Mouse (Mus musculus) neural tube, embryonic 12.5 days (tissue): ENCODE measurements at regions not wholly inside any gene's neighbourhood (a gene's known extent, or its start where the extent isn't known, plus 50 kb on each side); places are given as distances from the start of the nearest gene placed in this dataset.
"Not testable (repeated sequence)": the region's sequence is repeated elsewhere in the genome, so short reads cannot be mapped to it uniquely, and the experiment has no call there.

Experiments used
- ATAC-seq: fragments of 200-750 bp; cut with Nextera tagmentation; 2 replicates; pipeline ENCODE4 v1.8.0; 2017; ENCODE audit warnings: low read depth, mild to moderate bottlenecking, moderate TSS enrichment, moderate library complexity; ENCODE audit not compliant: low FRiP score
- H3K27ac ChIP-seq: fragments of 300-500 bp; sonication (generic); 2 replicates; pipeline ENCODE4 v1.5.1; 2016
- H3K27me3 ChIP-seq: fragments of 300-500 bp; sonication (generic); replicated peaks from 2 replicates; pipeline ENCODE4 v1.6.1; 2016; ENCODE audit warnings: mild to moderate bottlenecking
- H3K36me3 ChIP-seq: fragments of 300-500 bp; sonication (generic); 2 replicates; pipeline ENCODE4 v1.6.1; 2016; ENCODE audit warnings: mild to moderate bottlenecking
- H3K4me1 ChIP-seq: fragments of 300-500 bp; sonication (generic); 2 replicates; pipeline ENCODE4 v1.6.1; 2016
- H3K4me2 ChIP-seq: fragments of 300-500 bp; sonication (generic); replicated peaks from 2 replicates; pipeline ENCODE4 v1.6.1; 2016; ENCODE audit warnings: mild to moderate bottlenecking
- H3K4me3 ChIP-seq: fragments of 300-500 bp; sonication (generic); 2 replicates; pipeline ENCODE4 v1.5.1; 2016
- H3K9ac ChIP-seq: fragments of 300-500 bp; sonication (generic); 2 replicates; pipeline ENCODE4 v1.6.1; 2016; ENCODE audit warnings: mild to moderate bottlenecking
- H3K9me3 ChIP-seq: fragments of 300-500 bp; sonication (generic); 2 replicates; pipeline ENCODE4 v1.6.1; 2016; ENCODE audit warnings: mild to moderate bottlenecking
- WGBS: fragments of 180-500 bp; shearing (Covaris S2); methylation state at CpG from one replicate; pipeline ENCODE4 v1.1.7; 2016; 5-methylcytosine and 5-hydroxymethylcytosine counted together

- H3K27ac ChIP-seq = no peak overlapping the region
- H3K4me2 ChIP-seq = no peak overlapping the region
- H3K4me3 ChIP-seq = no peak overlapping the region
- ATAC-seq = 0 out of 2 replicates have a peak, but pooled peaks have one; percentile 48
- H3K36me3 ChIP-seq = no peaks in the 10 kb centered on the region
- H3K27me3 ChIP-seq = no peaks in the 10 kb centered on the region
- WGBS = 29% methylated on average over 4 of the region's 4 CpGs
- no peaks in the 10 kb centered on the region for H3K4me1 ChIP-seq
- no peaks in the 10 kb centered on the region for H3K9me3 ChIP-seq
- H3K9ac ChIP-seq = no peak overlapping the region
Measured at GRCm38 (mm10) chr4:61998366-61998765, 55.6 kb downstream of the Mup20 start.

- not testable (repeated sequence) for ATAC-seq, H3K4me1 ChIP-seq
Measured at GRCm38 (mm10) chr4:61989941-61990340, 64.0 kb downstream of the Mup20 start.

GRCm38 (mm10) chr4:61976159-61976558 lies 77.8 kb downstream of the Mup20 start:
- Histone ChIP-seq H3K36me3 (no peaks in the 10 kb centered on the region), H3K27me3 (no peaks in the 10 kb centered on the region), H3K9ac (no peak overlapping the region), H3K9me3 (no peaks in the 10 kb centered on the region), H3K4me1 (no peaks in the 10 kb centered on the region), H3K27ac (no peak overlapping the region), H3K4me2 (no peak overlapping the region), H3K4me3 (no peak overlapping the region)
- WGBS = 94% methylated on average over 7 of the region's 7 CpGs
- ATAC-seq = no peak

More at GRCm38 (mm10) chr4:61989941-61990340, 64.0 kb downstream of the Mup20 start:
- not testable (repeated sequence) for H3K9ac ChIP-seq, H3K27me3 ChIP-seq, H3K27ac ChIP-seq, H3K4me3 ChIP-seq, H3K36me3 ChIP-seq, H3K4me2 ChIP-seq, H3K9me3 ChIP-seq

GRCm38 (mm10) chr4:61973236-61973635 lies 80.7 kb downstream of the Mup20 start:
- Histone ChIP-seq H3K9me3 (no peaks in the 10 kb centered on the region), H3K36me3 (no peaks in the 10 kb centered on the region), H3K9ac (no peak overlapping the region), H3K4me2 (no peak overlapping the region), H3K27ac (no peak overlapping the region), H3K27me3 (no peaks in the 10 kb centered on the region), H3K4me1 (no peaks in the 10 kb centered on the region), H3K4me3 (no peak overlapping the region)
- ATAC-seq = no peak
- 60% methylated on average over 2 of the region's 2 CpGs for WGBS

- ATAC-seq = no peak
- no peak overlapping the region for H3K27ac ChIP-seq
- H3K4me3 ChIP-seq = no peak overlapping the region
- 69% methylated on average over 1 of the region's 1 CpGs for WGBS
- H3K4me1 ChIP-seq = no peaks in the 10 kb centered on the region
- H3K9ac ChIP-seq = no peak overlapping the region
- H3K36me3 ChIP-seq = no peaks in the 10 kb centered on the region
- H3K27me3 ChIP-seq = no peaks in the 10 kb centered on the region
- H3K9me3 ChIP-seq = no peaks in the 10 kb centered on the region
- no peak overlapping the region for H3K4me2 ChIP-seq
Measured at GRCm38 (mm10) chr4:61969691-61970090, 84.3 kb downstream of the Mup20 start.

- not testable (repeated sequence) for H3K27ac ChIP-seq, H3K27me3 ChIP-seq, H3K9me3 ChIP-seq, H3K4me1 ChIP-seq, H3K9ac ChIP-seq, H3K4me2 ChIP-seq, H3K4me3 ChIP-seq, ATAC-seq, H3K36me3 ChIP-seq
- WGBS = 87% methylated on average over 6 of the region's 6 CpGs
Measured at GRCm38 (mm10) chr4:61967674-61968073, 86.3 kb downstream of the Mup20 start.

GRCm38 (mm10) chr4:61962315-61962714 lies 91.6 kb downstream of the Mup20 start:
- H3K4me1 ChIP-seq = no peaks in the 10 kb centered on the region
- H3K27ac ChIP-seq = no peak overlapping the region
- no peak for ATAC-seq
- no peaks in the 10 kb centered on the region for H3K36me3 ChIP-seq
- H3K9me3 ChIP-seq = no peaks in the 10 kb centered on the region
- H3K4me3 ChIP-seq = no peak overlapping the region
- no peak overlapping the region for H3K9ac ChIP-seq
- H3K27me3 ChIP-seq = no peaks in the 10 kb centered on the region
- no peak overlapping the region for H3K4me2 ChIP-seq
